Mouse (Mus musculus) adrenal gland (tissue): ENCODE measurements around the gene Adamts12.

Experiments used
- intact Hi-C: fragments of 180-260 bp; cut with DNase I; formaldehyde crosslinking; loops from one replicate; pipeline ENCODE4 v1.15.1; 2025

Adamts12 gene

GRCm38 (mm10) chr15:11075726-11076361 lies 11.3 kb downstream of the Adamts12 start:
- intact Hi-C loops = no loop called here

GRCm38 (mm10) chr15:11082961-11083569 lies 18.5 kb downstream of the Adamts12 start:
- intact Hi-C loops = no loop called here

- intact Hi-C loops = no loop called here
These were observed 19.1 kb downstream of the Adamts12 start for GRCm38 (mm10) chr15:11083678-11084077.

GRCm38 (mm10) chr15:11084241-11084992 lies 19.8 kb downstream of the Adamts12 start:
- intact Hi-C loops = no loop called here

GRCm38 (mm10) chr15:11084993-11085365 lies 20.4 kb downstream of the Adamts12 start:
- intact Hi-C loops = no loop called here

GRCm38 (mm10) chr15:11089494-11089893 lies 24.9 kb downstream of the Adamts12 start:
- intact Hi-C loops = no loop called here

- intact Hi-C loops = no loop called here
These were observed 31.0 kb downstream of the Adamts12 start for GRCm38 (mm10) chr15:11095566-11095965.

- intact Hi-C loops = no loop called here
These were observed 33.5 kb downstream of the Adamts12 start for GRCm38 (mm10) chr15:11097967-11098702.

GRCm38 (mm10) chr15:11098940-11099339 lies 34.4 kb downstream of the Adamts12 start:
- intact Hi-C loops = no loop called here

- intact Hi-C loops = no loop called here
These were observed 36.3 kb downstream of the Adamts12 start for GRCm38 (mm10) chr15:11100917-11101316.

GRCm38 (mm10) chr15:11105101-11105500 lies 40.5 kb downstream of the Adamts12 start:
- intact Hi-C loops = no loop called here

- intact Hi-C loops = no loop called here
These were observed 42.8 kb downstream of the Adamts12 start for GRCm38 (mm10) chr15:11107376-11107775.

- intact Hi-C loops = no loop called here
These were observed 50.1 kb downstream of the Adamts12 start for GRCm38 (mm10) chr15:11114631-11115197.

- intact Hi-C loops = no loop called here
These were observed 51.7 kb downstream of the Adamts12 start for GRCm38 (mm10) chr15:11116303-11116702.

- intact Hi-C loops = no loop called here
These were observed 52.3 kb downstream of the Adamts12 start for GRCm38 (mm10) chr15:11116853-11117252.

GRCm38 (mm10) chr15:11118371-11118770 lies 53.8 kb downstream of the Adamts12 start:
- intact Hi-C loops = no loop called here

- intact Hi-C loops = no loop called here
These were observed 57.1 kb downstream of the Adamts12 start for GRCm38 (mm10) chr15:11121721-11122120.

- intact Hi-C loops = no loop called here
These were observed 60.8 kb downstream of the Adamts12 start for GRCm38 (mm10) chr15:11125361-11125760.

GRCm38 (mm10) chr15:11128457-11128856 lies 63.9 kb downstream of the Adamts12 start:
- intact Hi-C loops = no loop called here

- intact Hi-C loops = no loop called here
These were observed 68.3 kb downstream of the Adamts12 start for GRCm38 (mm10) chr15:11132586-11133558.
